Mouse (Mus musculus): ENCODE data around the gene Crkl. TPM values are rescaled to one million over a fixed set of nuclear protein-coding genes. Genes with fewer than 3 reads are reported as not detected.

The Crkl gene
- polyA plus RNA-seq, 1 experiment from 2014 or later = 45.6 TPM

- Histone ChIP-seq H3K4me3 (ENCODE audit: low read depth, low read length) (no peak overlapping the region), H3K4me2 (no peak overlapping the region), H3K27me3 (replicated peaks; ENCODE audit: control insufficient read depth, insufficient read depth, low read length) (no peaks in the 10 kb centered on the region), H3K36me3 (ENCODE audit: control insufficient read depth, insufficient read depth, low read length) (0 out of 2 replicates have a peak, but pooled peaks cover 2% of the 10 kb centered on the region), H3K9ac (ENCODE audit: low read depth, low read length) (no peak overlapping the region), H3K9me3 (ENCODE audit: control insufficient read depth, low read length) (no peaks in the 10 kb centered on the region), H3K4me1 (replicated peaks; ENCODE audit: control insufficient read depth, insufficient read depth, low read length) (no peaks in the 10 kb centered on the region), H3K27ac (ENCODE audit: low read depth, low read length) (no peak overlapping the region)
- DNase-seq (ENCODE audit: low spot score) (no peak), ATAC-seq (replicated peaks; ENCODE audit: low FRiP score) (no peak)
- 57% methylated on average over 2 of the region's 2 CpGs for WGBS
Observed at GRCm38 (mm10) chr16:17432576-17432975, 19.2 kb upstream of the Crkl start.

- under 1% methylated on average over 24 of the region's 24 CpGs for WGBS
- H3K9me3 ChIP-seq (ENCODE audit: control insufficient read depth, low read length) = no peaks in the 10 kb centered on the region
- peaks cover 17% of the 10 kb centered on the region; the same call in 1 of the 2 replicates for H3K36me3 ChIP-seq (ENCODE audit: control insufficient read depth, insufficient read depth, low read length)
- DNase-seq (ENCODE audit: low spot score) = no peak
- peaks cover 16% of the 10 kb centered on the region for H3K4me1 ChIP-seq (replicated peaks; ENCODE audit: control insufficient read depth, insufficient read depth, low read length)
- no peaks in the 10 kb centered on the region for H3K27me3 ChIP-seq (replicated peaks; ENCODE audit: control insufficient read depth, insufficient read depth, low read length)
- peak overlapping the region; percentile 81 for H3K27ac ChIP-seq (ENCODE audit: low read depth, low read length)
- peak overlapping the region; percentile 89 for H3K4me2 ChIP-seq
- ATAC-seq (replicated peaks; ENCODE audit: low FRiP score) = peak; percentile 48; the same call in 1 of the 2 replicates
- H3K9ac ChIP-seq (ENCODE audit: low read depth, low read length) = peak overlapping the region; percentile 93
- H3K4me3 ChIP-seq (ENCODE audit: low read depth, low read length) = peak overlapping the region; percentile 90
Observed at GRCm38 (mm10) chr16:17452373-17452715, 557 bp downstream of the Crkl start.

- peaks cover 22% of the 10 kb centered on the region; the same call in 1 of the 2 replicates for H3K36me3 ChIP-seq (ENCODE audit: control insufficient read depth, insufficient read depth, low read length)
Observed at GRCm38 (mm10) chr16:17456901-17457300, 5.1 kb downstream of the Crkl start.

GRCm38 (mm10) chr16:17460254-17460653, 8.5 kb downstream of the Crkl start:
- no peaks in the 10 kb centered on the region for H3K9me3 ChIP-seq (ENCODE audit: control insufficient read depth, low read length)
- ATAC-seq (replicated peaks; ENCODE audit: low FRiP score) (no peak), DNase-seq (ENCODE audit: low spot score) (no peak)
- peaks cover 19% of the 10 kb centered on the region; the same call in 1 of the 2 replicates for H3K36me3 ChIP-seq (ENCODE audit: control insufficient read depth, insufficient read depth, low read length)
- H3K4me3 ChIP-seq (ENCODE audit: low read depth, low read length) = no peak overlapping the region
- H3K4me1 ChIP-seq (replicated peaks; ENCODE audit: control insufficient read depth, insufficient read depth, low read length) = peaks cover 14% of the 10 kb centered on the region
- no peaks in the 10 kb centered on the region for H3K27me3 ChIP-seq (replicated peaks; ENCODE audit: control insufficient read depth, insufficient read depth, low read length)
- H3K4me2 ChIP-seq = no peak overlapping the region
- no peak overlapping the region for H3K9ac ChIP-seq (ENCODE audit: low read depth, low read length)
- WGBS = 77% methylated on average over 4 of the region's 4 CpGs
- H3K27ac ChIP-seq (ENCODE audit: low read depth, low read length) = no peak overlapping the region

More at GRCm38 (mm10) chr16:17456901-17457300, 5.1 kb downstream of the Crkl start:
- Histone ChIP-seq H3K27me3 (replicated peaks; ENCODE audit: control insufficient read depth, insufficient read depth, low read length) (no peaks in the 10 kb centered on the region), H3K4me3 (ENCODE audit: low read depth, low read length) (no peak overlapping the region), H3K9me3 (ENCODE audit: control insufficient read depth, low read length) (no peaks in the 10 kb centered on the region), H3K4me1 (replicated peaks; ENCODE audit: control insufficient read depth, insufficient read depth, low read length) (peaks cover 21% of the 10 kb centered on the region), H3K9ac (ENCODE audit: low read depth, low read length) (no peak overlapping the region), H3K27ac (ENCODE audit: low read depth, low read length) (no peak overlapping the region), H3K4me2 (no peak overlapping the region)
- 97% methylated on average over 1 of the region's 1 CpGs for WGBS
- no peak for DNase-seq (ENCODE audit: low spot score)
- ATAC-seq (replicated peaks; ENCODE audit: low FRiP score) = no peak

- peaks cover 11% of the 10 kb centered on the region; the same call in 1 of the 2 replicates for H3K36me3 ChIP-seq (ENCODE audit: control insufficient read depth, insufficient read depth, low read length)
- H3K4me2 ChIP-seq = no peak overlapping the region
- DNase-seq (ENCODE audit: low spot score) (no peak), ATAC-seq (replicated peaks; ENCODE audit: low FRiP score) (no peak)
- WGBS = 63% methylated on average over 1 of the region's 1 CpGs
- no peaks in the 10 kb centered on the region for H3K27me3 ChIP-seq (replicated peaks; ENCODE audit: control insufficient read depth, insufficient read depth, low read length)
- no peaks in the 10 kb centered on the region for H3K9me3 ChIP-seq (ENCODE audit: control insufficient read depth, low read length)
- 0 out of 2 replicates have a peak overlapping the region, but pooled peaks have one; percentile 38 for H3K27ac ChIP-seq (ENCODE audit: low read depth, low read length)
- peaks cover 11% of the 10 kb centered on the region for H3K4me1 ChIP-seq (replicated peaks; ENCODE audit: control insufficient read depth, insufficient read depth, low read length)
- no peak overlapping the region for H3K4me3 ChIP-seq (ENCODE audit: low read depth, low read length)
- H3K9ac ChIP-seq (ENCODE audit: low read depth, low read length) = no peak overlapping the region
Observed at GRCm38 (mm10) chr16:17461596-17461995, 9.8 kb downstream of the Crkl start.

- ATAC-seq (replicated peaks; ENCODE audit: low FRiP score) = no peak
- H3K4me2 ChIP-seq = no peak overlapping the region
- no peak for DNase-seq (ENCODE audit: low spot score)
- H3K27ac ChIP-seq (ENCODE audit: low read depth, low read length) = no peak overlapping the region
- H3K9ac ChIP-seq (ENCODE audit: low read depth, low read length) = no peak overlapping the region
- 88% methylated on average over 2 of the region's 2 CpGs for WGBS
- H3K27me3 ChIP-seq (replicated peaks; ENCODE audit: control insufficient read depth, insufficient read depth, low read length) = no peaks in the 10 kb centered on the region
- no peak overlapping the region for H3K4me3 ChIP-seq (ENCODE audit: low read depth, low read length)
- H3K36me3 ChIP-seq (ENCODE audit: control insufficient read depth, insufficient read depth, low read length) = peaks cover 3% of the 10 kb centered on the region; the same call in 1 of the 2 replicates
- H3K9me3 ChIP-seq (ENCODE audit: control insufficient read depth, low read length) = no peaks in the 10 kb centered on the region
- peaks cover 11% of the 10 kb centered on the region for H3K4me1 ChIP-seq (replicated peaks; ENCODE audit: control insufficient read depth, insufficient read depth, low read length)
Observed at GRCm38 (mm10) chr16:17463184-17463583, 11.4 kb downstream of the Crkl start.

GRCm38 (mm10) chr16:17466875-17467663, 15.3 kb downstream of the Crkl start:
- no peak overlapping the region for H3K27ac ChIP-seq (ENCODE audit: low read depth, low read length)
- no peak for ATAC-seq (replicated peaks; ENCODE audit: low FRiP score)
- H3K36me3 ChIP-seq (ENCODE audit: control insufficient read depth, insufficient read depth, low read length) = peaks cover 7% of the 10 kb centered on the region
- no peak overlapping the region for H3K4me3 ChIP-seq (ENCODE audit: low read depth, low read length)
- H3K9me3 ChIP-seq (ENCODE audit: control insufficient read depth, low read length) = no peaks in the 10 kb centered on the region
- no peak for DNase-seq (ENCODE audit: low spot score)
- 75% methylated on average over 4 of the region's 4 CpGs for WGBS
- no peak overlapping the region for H3K9ac ChIP-seq (ENCODE audit: low read depth, low read length)
- H3K27me3 ChIP-seq (replicated peaks; ENCODE audit: control insufficient read depth, insufficient read depth, low read length) = no peaks in the 10 kb centered on the region
- H3K4me2 ChIP-seq = no peak overlapping the region
- H3K4me1 ChIP-seq (replicated peaks; ENCODE audit: control insufficient read depth, insufficient read depth, low read length) = peaks cover 3% of the 10 kb centered on the region; the same call in 1 of the 2 replicates

GRCm38 (mm10) chr16:17472498-17472897, 20.7 kb downstream of the Crkl start:
- H3K4me2 ChIP-seq = no peak overlapping the region
- DNase-seq (ENCODE audit: low spot score) (no peak), ATAC-seq (replicated peaks; ENCODE audit: low FRiP score) (no peak)
- H3K27me3 ChIP-seq (replicated peaks; ENCODE audit: control insufficient read depth, insufficient read depth, low read length) = no peaks in the 10 kb centered on the region
- peaks cover 2% of the 10 kb centered on the region; the same call in 1 of the 2 replicates for H3K4me1 ChIP-seq (replicated peaks; ENCODE audit: control insufficient read depth, insufficient read depth, low read length)
- no peak overlapping the region for H3K9ac ChIP-seq (ENCODE audit: low read depth, low read length)
- 87% methylated on average over 6 of the region's 6 CpGs for WGBS
- H3K36me3 ChIP-seq (ENCODE audit: control insufficient read depth, insufficient read depth, low read length) = peaks cover 20% of the 10 kb centered on the region
- no peaks in the 10 kb centered on the region for H3K9me3 ChIP-seq (ENCODE audit: control insufficient read depth, low read length)
- H3K27ac ChIP-seq (ENCODE audit: low read depth, low read length) = no peak overlapping the region
- H3K4me3 ChIP-seq (ENCODE audit: low read depth, low read length) = no peak overlapping the region

- H3K4me1 ChIP-seq (replicated peaks; ENCODE audit: control insufficient read depth, insufficient read depth, low read length) = peaks cover 10% of the 10 kb centered on the region
- no peak overlapping the region for H3K4me3 ChIP-seq (ENCODE audit: low read depth, low read length)
- H3K27me3 ChIP-seq (replicated peaks; ENCODE audit: control insufficient read depth, insufficient read depth, low read length) = no peaks in the 10 kb centered on the region
- no peak overlapping the region for H3K9ac ChIP-seq (ENCODE audit: low read depth, low read length)
- DNase-seq (ENCODE audit: low spot score) (no peak), ATAC-seq (replicated peaks; ENCODE audit: low FRiP score) (no peak)
- H3K36me3 ChIP-seq (ENCODE audit: control insufficient read depth, insufficient read depth, low read length) = peaks cover 16% of the 10 kb centered on the region
- H3K9me3 ChIP-seq (ENCODE audit: control insufficient read depth, low read length) = no peaks in the 10 kb centered on the region
- H3K4me2 ChIP-seq = no peak overlapping the region
- no peak overlapping the region for H3K27ac ChIP-seq (ENCODE audit: low read depth, low read length)
Observed at GRCm38 (mm10) chr16:17474091-17474490, 22.3 kb downstream of the Crkl start.

Data from liver, embryonic 11.5 days (tissue).